8 mouse cellular contexts compared by ENCODE assay signal in genomic region chr16:50363443-50364188, GRCm38 (mm10).
DNase-seq lines count a peak whose midpoint lies in the region; ATAC-seq and TF ChIP-seq lines count a peak whose summit lies in the region.

No protein-coding gene starts in this region.

- peak overlapping the region; percentile 43 for H3K9ac ChIP-seq in lung, embryonic 14.5 days
- peak overlapping the region; percentile 38 for H3K9ac ChIP-seq in hindbrain, embryonic 15.5 days
- H3K9ac ChIP-seq in lung, embryonic 16.5 days (ENCODE audit: low read length), result peak overlapping the region; percentile 59
- H3K9ac ChIP-seq in stomach, embryonic 15.5 days, result no peak overlapping the region

- H3K4me1 ChIP-seq in lung, embryonic 14.5 days (ENCODE audit: insufficient read depth), result no peaks in the 10 kb centered on the region
- peaks cover 22% of the 10 kb centered on the region for H3K4me1 ChIP-seq in embryonic facial prominence, embryonic 10.5 days
- H3K4me1 ChIP-seq in hindbrain, embryonic 15.5 days (replicated peaks), result peaks cover 12% of the 10 kb centered on the region
- peaks cover 12% of the 10 kb centered on the region; the same call in 1 of the 2 replicates for H3K4me1 ChIP-seq in lung, embryonic 16.5 days (replicated peaks; ENCODE audit: control insufficient read depth, insufficient read depth, low read length)
- no peaks in the 10 kb centered on the region for H3K4me1 ChIP-seq in stomach, embryonic 15.5 days

- no peak for TF ChIP-seq CTCF in lung, embryonic 14.5 days (IDR thresholded peaks at IDR 0.05; ENCODE audit: low read depth)

- no peak for ATAC-seq in lung, embryonic 14.5 days (ENCODE audit: insufficient read depth)
- ATAC-seq in hindbrain, embryonic 15.5 days (ENCODE audit: low FRiP score, low read depth), result peak; percentile 73
- ATAC-seq in lung, embryonic 16.5 days (ENCODE audit: low read depth), result peak; percentile 59; the same call in 1 of the 2 replicates
- no peak for ATAC-seq in stomach, embryonic 15.5 days (ENCODE audit: insufficient read depth, low FRiP score, low read depth)

- H3K4me2 ChIP-seq in lung, embryonic 14.5 days, result peak overlapping the region; percentile 66
- H3K4me2 ChIP-seq in hindbrain, embryonic 15.5 days, result peak overlapping the region; percentile 58
- H3K4me2 ChIP-seq in lung, embryonic 16.5 days (ENCODE audit: low read depth, low read length), result peak overlapping the region; percentile 66
- peak overlapping the region; percentile 56 for H3K4me2 ChIP-seq in stomach, embryonic 15.5 days

- no peak for DNase-seq in lung, embryonic 14.5 days
- DNase-seq in lung, postnatal 4 days, result no peak
- DNase-seq in embryonic facial prominence, embryonic 10.5 days (ENCODE audit: low spot score), result no peak
- no peak for DNase-seq in testis, postnatal 10 days (ENCODE audit: low spot score)
- DNase-seq in adrenal gland, adult 2 months, result no peak

- H3K4me3 ChIP-seq in lung, embryonic 14.5 days (ENCODE audit: low read depth, low read length), result peak overlapping the region; percentile 39
- peak overlapping the region; percentile 55 for H3K4me3 ChIP-seq in embryonic facial prominence, embryonic 10.5 days
- peak overlapping the region; percentile 40 for H3K4me3 ChIP-seq in hindbrain, embryonic 15.5 days
- H3K4me3 ChIP-seq in lung, embryonic 16.5 days (ENCODE audit: low read length), result peak overlapping the region; percentile 52
- peak overlapping the region; percentile 47 for H3K4me3 ChIP-seq in stomach, embryonic 15.5 days (replicated peaks)

- H3K9me3 ChIP-seq in lung, embryonic 14.5 days (ENCODE audit: low read depth, low read length), result no peaks in the 10 kb centered on the region
- H3K9me3 ChIP-seq in embryonic facial prominence, embryonic 10.5 days, result no peaks in the 10 kb centered on the region
- H3K9me3 ChIP-seq in hindbrain, embryonic 15.5 days, result no peaks in the 10 kb centered on the region
- no peaks in the 10 kb centered on the region for H3K9me3 ChIP-seq in lung, embryonic 16.5 days (ENCODE audit: control insufficient read depth, low read length)
- H3K9me3 ChIP-seq in stomach, embryonic 15.5 days, result no peaks in the 10 kb centered on the region

- no peaks in the 10 kb centered on the region for H3K27me3 ChIP-seq in lung, embryonic 14.5 days (ENCODE audit: insufficient read depth, low read length)
- H3K27me3 ChIP-seq in embryonic facial prominence, embryonic 10.5 days (replicated peaks; ENCODE audit: low read depth, poor library complexity, severe bottlenecking), result no peaks in the 10 kb centered on the region
- H3K27me3 ChIP-seq in hindbrain, embryonic 15.5 days, result no peaks in the 10 kb centered on the region
- H3K27me3 ChIP-seq in lung, embryonic 16.5 days (ENCODE audit: control insufficient read depth, insufficient read depth, low read depth, low read length), result no peaks in the 10 kb centered on the region
- H3K27me3 ChIP-seq in stomach, embryonic 15.5 days (replicated peaks), result no peaks in the 10 kb centered on the region

- H3K36me3 ChIP-seq in lung, embryonic 14.5 days (ENCODE audit: insufficient read depth), result no peaks in the 10 kb centered on the region
- no peaks in the 10 kb centered on the region for H3K36me3 ChIP-seq in embryonic facial prominence, embryonic 10.5 days (replicated peaks)
- H3K36me3 ChIP-seq in hindbrain, embryonic 15.5 days, result no peaks in the 10 kb centered on the region
- H3K36me3 ChIP-seq in lung, embryonic 16.5 days (ENCODE audit: control insufficient read depth, insufficient read depth, low read length), result no peaks in the 10 kb centered on the region
- no peaks in the 10 kb centered on the region for H3K36me3 ChIP-seq in stomach, embryonic 15.5 days

- 32% methylated on average over 17 of the region's 17 CpGs for WGBS in lung, embryonic 14.5 days
- WGBS in embryonic facial prominence, embryonic 10.5 days, result 72% methylated on average over 17 of the region's 17 CpGs
- WGBS in hindbrain, embryonic 15.5 days, result 35% methylated on average over 17 of the region's 17 CpGs
- 24% methylated on average over 17 of the region's 17 CpGs for WGBS in lung, embryonic 16.5 days
- WGBS in stomach, embryonic 15.5 days, result 26% methylated on average over 17 of the region's 17 CpGs

- H3K27ac ChIP-seq in lung, embryonic 14.5 days (ENCODE audit: low read depth), result peak overlapping the region; percentile 68
- H3K27ac ChIP-seq in embryonic facial prominence, embryonic 10.5 days (replicated peaks), result peak overlapping the region; percentile 81
- peak overlapping the region; percentile 84 for H3K27ac ChIP-seq in hindbrain, embryonic 15.5 days (replicated peaks)
- peak overlapping the region; percentile 77 for H3K27ac ChIP-seq in lung, embryonic 16.5 days (ENCODE audit: low read length)
- H3K27ac ChIP-seq in stomach, embryonic 15.5 days, result peak overlapping the region; percentile 85

Comparison
In these comparisons a context has a peak if more than half of its experiments do, and no peak if none do; other contexts are left out.
1. ATAC-seq: peak in hindbrain, embryonic 15.5 days (single experiment) and lung, embryonic 16.5 days (single experiment); none in lung, embryonic 14.5 days (single experiment) and stomach, embryonic 15.5 days (single experiment).
2. Peak in every context shown above with its lines, with median percentiles within 50 percentile points of each other: H3K27ac ChIP-seq, H3K4me2 ChIP-seq and H3K4me3 ChIP-seq.